Mouse (Mus musculus) lung, adult 18-20 months (tissue): ENCODE results near the gene Arhgef10l.
A peak's percentile ranks its signal among the peaks of the same experiment; 100 is the strongest.
"Not testable (repeated sequence)": the region's sequence is repeated elsewhere in the genome, so short reads cannot be mapped to it uniquely, and the experiment has no call there.

Experiments
- DNase-seq, 2 experiments: peaks; one replicate each; pipeline ENCODE4 v3.0.0; 2022; ENCODE audit warnings: mixed read lengths in 2 of 2

The Arhgef10l gene

GRCm38 (mm10) chr4:140605247-140605646, 60.6 kb downstream of the Arhgef10l start:
- DNase-seq = no peak

- DNase-seq = no peak
These were observed 61.3 kb downstream of the Arhgef10l start for GRCm38 (mm10) chr4:140604541-140604940.

GRCm38 (mm10) chr4:140602022-140602421, 63.8 kb downstream of the Arhgef10l start:
- no peak for DNase-seq

GRCm38 (mm10) chr4:140601153-140601552, 64.7 kb downstream of the Arhgef10l start:
- DNase-seq = no peak

GRCm38 (mm10) chr4:140598846-140599245, 67.0 kb downstream of the Arhgef10l start:
- peak; percentile 85 to 91 for DNase-seq

- DNase-seq = peak; percentile 63 to 79
These were observed 67.9 kb downstream of the Arhgef10l start for GRCm38 (mm10) chr4:140597928-140598327.

GRCm38 (mm10) chr4:140597378-140597777, 68.4 kb downstream of the Arhgef10l start:
- DNase-seq = no peak

GRCm38 (mm10) chr4:140593771-140594505, 71.9 kb downstream of the Arhgef10l start:
- no peak for DNase-seq

GRCm38 (mm10) chr4:140592990-140593770, 72.6 kb downstream of the Arhgef10l start:
- DNase-seq = no peak

GRCm38 (mm10) chr4:140592217-140592759, 73.5 kb downstream of the Arhgef10l start:
- DNase-seq = peak; percentile 76 to 86

- no peak for DNase-seq
These were observed 79.3 kb downstream of the Arhgef10l start for GRCm38 (mm10) chr4:140586478-140586877.

GRCm38 (mm10) chr4:140584240-140584639, 81.6 kb downstream of the Arhgef10l start:
- DNase-seq = no peak

- DNase-seq = no peak
These were observed 83.3 kb downstream of the Arhgef10l start for GRCm38 (mm10) chr4:140582390-140583088.

GRCm38 (mm10) chr4:140581730-140582389, 84.0 kb downstream of the Arhgef10l start:
- peak; percentile 38 for DNase-seq

- no peak for DNase-seq
These were observed 84.5 kb downstream of the Arhgef10l start for GRCm38 (mm10) chr4:140581341-140581729.

- no peak for DNase-seq
These were observed 84.9 kb downstream of the Arhgef10l start for GRCm38 (mm10) chr4:140580866-140581265.

GRCm38 (mm10) chr4:140579576-140579975, 86.2 kb downstream of the Arhgef10l start:
- no peak for DNase-seq

GRCm38 (mm10) chr4:140579149-140579548, 86.7 kb downstream of the Arhgef10l start:
- no peak for DNase-seq

GRCm38 (mm10) chr4:140576628-140577027, 89.2 kb downstream of the Arhgef10l start:
- DNase-seq = no peak

- not testable (repeated sequence) for DNase-seq
These were observed 90.9 kb downstream of the Arhgef10l start for GRCm38 (mm10) chr4:140574863-140575262.

- DNase-seq = peak; percentile 24 to 29
These were observed 93.4 kb downstream of the Arhgef10l start for GRCm38 (mm10) chr4:140572376-140572775.

- no peak for DNase-seq
These were observed 96.4 kb downstream of the Arhgef10l start for GRCm38 (mm10) chr4:140569394-140569793.
